ENCODE assay signal across 10 mouse cellular contexts in genomic region chr17:46167014-46167413, GRCm38 (mm10). TPM values are rescaled to one million over a fixed set of nuclear protein-coding genes. Genes with fewer than 3 reads are reported as not detected.
DNase-seq lines count a peak whose midpoint lies in the region; ATAC-seq and TF ChIP-seq lines count a peak whose summit lies in the region.
"Had no signal": no experiment of that assay in that cellular context is flagged by ENCODE, and none has a peak within 500 bp of the region (broad histone marks: within the 10 kb centered on the region; RNA-seq: fewer than 3 reads in every experiment).

No protein-coding gene starts in this region.

- ATAC-seq in forebrain, embryonic 11.5 days (replicated peaks; ENCODE audit: low FRiP score), result no peak

- H3K4me1 ChIP-seq in forebrain, embryonic 11.5 days (replicated peaks; ENCODE audit: control insufficient read depth, insufficient read depth, low read length), result no peaks in the 10 kb centered on the region

- H3ac ChIP-seq in C2C12 (ENCODE audit: control insufficient read depth, insufficient read length, low read depth), result no peak overlapping the region

- H3K4me2 ChIP-seq in forebrain, embryonic 11.5 days (ENCODE audit: low read depth, low read length, severe bottlenecking), result no peak overlapping the region

- peak; percentile 9 for TF ChIP-seq CTCF in C2C12 (IDR thresholded peaks at IDR 0.05; ENCODE audit: control insufficient read depth, insufficient read depth, insufficient read length)

- H3K27me3 ChIP-seq in C2C12 (ENCODE audit: control insufficient read depth, insufficient read depth, insufficient read length), result no peaks in the 10 kb centered on the region
- no peaks in the 10 kb centered on the region for H3K27me3 ChIP-seq in forebrain, embryonic 11.5 days (ENCODE audit: control insufficient read depth, insufficient read depth, low read length)

- peak; percentile 30 for DNase-seq in embryo, embryonic 10 days (ENCODE audit: low spot score)
- no peak for DNase-seq in embryo, embryonic 11 days
- peak; percentile 35 for DNase-seq in kidney, postnatal 10 days
- no peak for DNase-seq in kidney, adult 8-10 months
- DNase-seq in brain, adult 2 months (ENCODE audit: low read depth, low spot score), result peak; percentile 43
- no peak for DNase-seq in T-cell, adult 2 months (ENCODE audit: low spot score)
- DNase-seq in forebrain, embryonic 11.5 days (ENCODE audit: low spot score), result no peak

- peaks cover 8% of the 10 kb centered on the region for H3K79me2 ChIP-seq in C2C12 (ENCODE audit: control insufficient read depth, insufficient read depth)

- H3K4me3 ChIP-seq in C2C12 (ENCODE audit: insufficient read depth, poor library complexity, severe bottlenecking), result no peak overlapping the region
- H3K4me3 ChIP-seq in forebrain, embryonic 11.5 days (ENCODE audit: low read depth, low read length), result no peak overlapping the region
- H3K4me3 ChIP-seq: erythroblast, embryonic 14.5 days had no signal

- no peak overlapping the region for H3K9ac ChIP-seq in forebrain, embryonic 11.5 days (ENCODE audit: low read length)

- peaks cover 68% of the 10 kb centered on the region for H3K36me3 ChIP-seq in C2C12 (ENCODE audit: control insufficient read depth, insufficient read depth)
- H3K36me3 ChIP-seq in forebrain, embryonic 11.5 days (ENCODE audit: control insufficient read depth, insufficient read depth, low read length), result peaks cover 7% of the 10 kb centered on the region; the same call in 1 of the 2 replicates

- H3K79me3 ChIP-seq in C2C12 (ENCODE audit: low read depth), result peaks cover 4% of the 10 kb centered on the region

- 87% methylated on average over 11 of the region's 11 CpGs for WGBS in forebrain, embryonic 11.5 days

- H3K9me3 ChIP-seq in forebrain, embryonic 11.5 days (ENCODE audit: control insufficient read depth, low read length), result no peaks in the 10 kb centered on the region

- no peak overlapping the region for H3K27ac ChIP-seq in forebrain, embryonic 11.5 days (ENCODE audit: low read depth, low read length)
- H3K27ac ChIP-seq: macrophage had no signal

TF ChIP-seq in C2C12, 6 proteins besides CTCF, POLR2A, EP300 and RAD21:
- TF ChIP-seq MYOG (IDR thresholded peaks at IDR 0.05; ENCODE audit: control insufficient read depth, extremely low read depth, insufficient read length), result no peak
- TF ChIP-seq USF1 (IDR thresholded peaks at IDR 0.05; ENCODE audit: low read depth), result no peak
- no peak for TF ChIP-seq MYOD1 (IDR thresholded peaks at IDR 0.05; ENCODE audit: control insufficient read depth, insufficient read length, low read depth)
- no peak for TF ChIP-seq FOSL1 (IDR thresholded peaks at IDR 0.05; ENCODE audit: insufficient read depth, low read length, poor library complexity, severe bottlenecking)
- no peak for TF ChIP-seq CEBPB (IDR thresholded peaks at IDR 0.05; ENCODE audit: low read depth)
- TF ChIP-seq MAX (IDR thresholded peaks at IDR 0.05), result no peak
TF ChIP-seq in C2C12: peak in this region for 0.

RNA-seq across cellular contexts. Expression of gene Gtpbp2, which starts 6.2 kb away (rescaled TPM):
- 14.4 TPM for polyA plus RNA-seq in C2C12 (2012; fragmentation: generic; extraction: Trizol)
- 28.7 and 32.6 TPM in 2 replicates for polyA plus RNA-seq in forebrain, embryonic 11.5 days (2014; fragmentation: Nextera tagmentation; extraction: Ambion mirVana)

RNA-seq across cellular contexts. Expression of gene Mad2l1bp, which starts 13.7 kb away (rescaled TPM):
- polyA plus RNA-seq in C2C12 (2012; fragmentation: generic; extraction: Trizol), result 29.6 TPM
- polyA plus RNA-seq in forebrain, embryonic 11.5 days (2014; fragmentation: Nextera tagmentation; extraction: Ambion mirVana), result 33.7 and 35.4 TPM in 2 replicates

RNA-seq across cellular contexts. Expression of gene Rsph9, which starts 23.0 kb away (rescaled TPM):
- 2.5 TPM for polyA plus RNA-seq in C2C12 (2012; fragmentation: generic; extraction: Trizol)
- 14.1 and 15.6 TPM in 2 replicates for polyA plus RNA-seq in forebrain, embryonic 11.5 days (2014; fragmentation: Nextera tagmentation; extraction: Ambion mirVana)
- polyA plus RNA-seq: erythroblast, embryonic 14.5 days had no signal

RNA-seq across cellular contexts. Expression of gene Polh, which starts 35.4 kb away (rescaled TPM):
- 14.4 TPM for polyA plus RNA-seq in C2C12 (2012; fragmentation: generic; extraction: Trizol)
- 14.0 and 14.3 TPM in 2 replicates for polyA plus RNA-seq in forebrain, embryonic 11.5 days (2014; fragmentation: Nextera tagmentation; extraction: Ambion mirVana)

RNA-seq across cellular contexts. Expression of gene Xpo5, which starts 35.6 kb away (rescaled TPM):
- polyA plus RNA-seq in C2C12 (2012; fragmentation: generic; extraction: Trizol), result 46.1 TPM
- polyA plus RNA-seq in forebrain, embryonic 11.5 days (2014; fragmentation: Nextera tagmentation; extraction: Ambion mirVana), result 76.7 and 79.7 TPM in 2 replicates

Comparison
In these comparisons a context has a peak if more than half of its experiments do, and no peak if none do; other contexts are left out.
1. DNase-seq: peak in embryo, embryonic 10 days (single experiment), kidney, postnatal 10 days (single experiment) and brain, adult 2 months (single experiment); none in embryo, embryonic 11 days (single experiment), kidney, adult 8-10 months (0 of 2), T-cell, adult 2 months (single experiment) and forebrain, embryonic 11.5 days (single experiment).